In the genomic region with DNA sequence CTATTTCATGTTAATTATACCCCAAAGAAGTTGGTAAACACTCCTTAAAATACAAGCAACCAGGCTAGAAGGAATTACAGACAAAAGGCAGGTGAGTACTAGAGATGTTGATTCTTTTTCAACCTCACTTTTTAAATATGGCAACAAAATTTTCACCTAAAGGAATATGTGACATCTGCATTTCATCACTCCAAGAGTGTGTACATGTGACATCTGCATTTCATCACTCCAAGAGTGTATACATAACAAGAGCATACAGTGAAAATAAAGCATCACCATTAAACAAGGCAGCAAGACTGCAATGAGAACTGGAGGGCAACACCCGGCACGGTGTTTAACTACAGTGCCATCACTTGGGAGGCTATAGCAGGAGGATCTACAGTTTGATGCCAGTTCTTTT, we compare ENCODE assay signal across 17 mouse cellular contexts.
"Had no signal": no experiment of that assay in that cellular context is flagged by ENCODE, and none has a peak within 500 bp of the region (broad histone marks: within the 10 kb centered on the region; RNA-seq: fewer than 3 reads in every experiment).

No protein-coding gene starts in this region.

- H3K9ac ChIP-seq: liver, embryonic 15.5 days; midbrain, embryonic 13.5 days; neural tube, embryonic 13.5 days had no signal

- H3K9me3 ChIP-seq: liver, embryonic 15.5 days; midbrain, embryonic 10.5 days; midbrain, embryonic 13.5 days; neural tube, embryonic 13.5 days had no signal

- H3K27me3 ChIP-seq: liver, embryonic 15.5 days; midbrain, embryonic 13.5 days; neural tube, embryonic 13.5 days had no signal

- H3K4me2 ChIP-seq: liver, embryonic 15.5 days; midbrain, embryonic 13.5 days; neural tube, embryonic 13.5 days had no signal

- ATAC-seq: midbrain, embryonic 13.5 days; midbrain, embryonic 16.5 days had no signal

- DNase-seq: kidney, adult 2 months; kidney, postnatal 25 days; layer of hippocampus, adult 9-11 months; lung, adult 18-20 months; lung, postnatal 14 days; retina, postnatal 1 day; thymus, adult 18-20 months; thymus, postnatal 36 days had no signal

- H3K4me1 ChIP-seq: liver, embryonic 15.5 days; midbrain, embryonic 13.5 days had no signal

- H3K4me3 ChIP-seq: layer of hippocampus, adult 2 months; liver, embryonic 15.5 days; midbrain, embryonic 10.5 days; midbrain, embryonic 13.5 days; myocyte; neural tube, embryonic 13.5 days had no signal

- H3K27ac ChIP-seq: kidney, postnatal 0 days; layer of hippocampus, adult 2 months; liver, embryonic 15.5 days; macrophage; midbrain, embryonic 10.5 days; midbrain, embryonic 13.5 days; neural tube, embryonic 13.5 days had no signal

- H3K36me3 ChIP-seq: liver, embryonic 15.5 days; midbrain, embryonic 10.5 days; midbrain, embryonic 13.5 days; neural tube, embryonic 13.5 days had no signal
